ENCODE assay signal across 24 mouse cellular contexts in the genomic region with DNA sequence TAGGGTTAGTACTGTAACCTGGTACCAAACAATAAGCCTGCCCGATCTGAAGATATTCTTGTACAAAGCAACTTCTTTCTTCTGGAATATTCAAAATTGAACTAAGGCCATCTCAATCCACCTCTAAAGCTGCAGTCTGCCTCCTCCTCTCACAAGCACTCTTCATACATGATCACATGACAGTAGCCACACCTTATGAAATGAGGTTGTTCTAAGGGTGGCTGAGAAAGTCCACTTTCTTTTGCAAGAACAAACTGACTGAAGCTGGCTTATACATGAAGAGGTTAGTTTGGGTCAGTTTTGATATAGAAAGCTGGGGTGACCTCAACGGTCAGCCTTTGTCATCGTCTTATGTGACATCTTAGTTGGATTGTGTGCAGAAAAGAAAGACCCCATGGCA. TPM values are rescaled to one million over a fixed set of nuclear protein-coding genes. Genes with fewer than 3 reads are reported as not detected.
"Had no signal": no experiment of that assay in that cellular context is flagged by ENCODE, and none has a peak within 500 bp of the region (broad histone marks: within the 10 kb centered on the region; RNA-seq: fewer than 3 reads in every experiment).

No protein-coding gene starts in this region.

RNA-seq across cellular contexts. Expression of gene Gm7168, which starts 14.1 kb away (rescaled TPM):
- polyA plus RNA-seq: heart, embryonic 10.5 days; heart, embryonic 11.5 days; heart, embryonic 12.5 days; heart, embryonic 13.5 days; heart, embryonic 14.5 days; heart, embryonic 15.5 days; heart, embryonic 16.5 days; heart, postnatal 0 days; hindbrain, embryonic 10.5 days; hindbrain, embryonic 11.5 days; hindbrain, embryonic 12.5 days; hindbrain, embryonic 13.5 days; hindbrain, embryonic 14.5 days; hindbrain, embryonic 15.5 days; hindbrain, embryonic 16.5 days; hindbrain, postnatal 0 days; inflammation-experienced regulatory T-cells, adult 6 months; intestine, embryonic 14.5 days; kidney, adult 2 months; kidney, embryonic 14.5 days; kidney, embryonic 15.5 days; kidney, embryonic 16.5 days; kidney, postnatal 0 days; large intestine, adult 2 months had no signal

RNA-seq across cellular contexts. Expression of gene Gm7356, which starts 41.3 kb away (rescaled TPM):
- polyA plus RNA-seq: heart, embryonic 10.5 days; heart, embryonic 11.5 days; heart, embryonic 12.5 days; heart, embryonic 13.5 days; heart, embryonic 14.5 days; heart, embryonic 15.5 days; heart, embryonic 16.5 days; heart, postnatal 0 days; hindbrain, embryonic 10.5 days; hindbrain, embryonic 11.5 days; hindbrain, embryonic 12.5 days; hindbrain, embryonic 13.5 days; hindbrain, embryonic 14.5 days; hindbrain, embryonic 15.5 days; hindbrain, embryonic 16.5 days; hindbrain, postnatal 0 days; inflammation-experienced regulatory T-cells, adult 6 months; intestine, embryonic 14.5 days; kidney, adult 2 months; kidney, embryonic 14.5 days; kidney, embryonic 15.5 days; kidney, embryonic 16.5 days; kidney, postnatal 0 days; large intestine, adult 2 months had no signal
